Mouse (Mus musculus): ENCODE data around the gene Smo. TPM values are rescaled to one million over a fixed set of nuclear protein-coding genes. Genes with fewer than 3 reads are reported as not detected.

The Smo gene
- polyA plus RNA-seq, 1 experiment from 2014 or later, result 9.7 TPM

DNA sequence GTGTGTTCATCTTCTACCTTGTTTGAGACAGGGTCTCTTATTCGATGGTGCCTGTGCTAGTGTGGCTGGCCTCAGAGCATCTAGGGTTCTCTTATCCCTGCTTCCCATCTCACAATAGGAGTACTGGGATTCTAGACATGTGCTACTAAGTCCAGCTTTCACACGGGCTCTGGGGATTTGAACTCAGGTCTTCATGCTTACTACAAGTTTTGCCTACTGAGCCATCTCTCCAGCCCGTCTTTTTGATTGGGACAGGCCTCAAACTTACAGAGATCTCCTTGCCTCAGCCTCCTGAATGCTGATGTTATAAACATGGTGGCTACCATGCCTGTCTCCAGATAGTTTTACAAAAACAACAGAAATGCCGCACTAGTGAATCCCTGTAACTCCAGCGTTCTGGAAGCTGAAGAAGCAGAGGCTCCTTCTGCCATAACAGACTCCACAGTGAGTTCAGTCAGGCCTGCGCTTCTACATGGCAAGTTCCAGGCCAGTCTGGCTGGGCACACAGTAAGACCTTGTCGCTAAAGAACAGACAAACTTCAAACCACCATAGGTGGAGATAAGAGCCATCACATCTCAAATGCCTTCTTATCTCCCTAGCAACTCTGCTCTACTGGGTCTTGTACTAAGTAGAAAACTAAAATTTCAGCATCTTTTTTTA lies 36.1 kb upstream of the Smo start:
- ATAC-seq (no peak), DNase-seq (ENCODE audit: low spot score) (no peak)
- no peaks in the 10 kb centered on the region for H3K27me3 ChIP-seq (replicated peaks; ENCODE audit: control insufficient read depth, insufficient read depth, low read length)
- no peaks in the 10 kb centered on the region for H3K36me3 ChIP-seq (ENCODE audit: control insufficient read depth, insufficient read depth, low read length)
- no peaks in the 10 kb centered on the region for H3K9me3 ChIP-seq (replicated peaks; ENCODE audit: control insufficient read depth, low read length)
- no peak overlapping the region for H3K4me2 ChIP-seq (ENCODE audit: low read length)
- no peak overlapping the region for H3K27ac ChIP-seq (ENCODE audit: low read depth, low read length)
- H3K4me1 ChIP-seq (ENCODE audit: control insufficient read depth, insufficient read depth, low read length), result peaks cover 5% of the 10 kb centered on the region; the same call in 1 of the 2 replicates
- H3K4me3 ChIP-seq (ENCODE audit: low read depth, low read length), result no peak overlapping the region
- WGBS, result 93% methylated on average over 7 of the region's 7 CpGs
- no peak overlapping the region for H3K9ac ChIP-seq (ENCODE audit: low read length)

DNA sequence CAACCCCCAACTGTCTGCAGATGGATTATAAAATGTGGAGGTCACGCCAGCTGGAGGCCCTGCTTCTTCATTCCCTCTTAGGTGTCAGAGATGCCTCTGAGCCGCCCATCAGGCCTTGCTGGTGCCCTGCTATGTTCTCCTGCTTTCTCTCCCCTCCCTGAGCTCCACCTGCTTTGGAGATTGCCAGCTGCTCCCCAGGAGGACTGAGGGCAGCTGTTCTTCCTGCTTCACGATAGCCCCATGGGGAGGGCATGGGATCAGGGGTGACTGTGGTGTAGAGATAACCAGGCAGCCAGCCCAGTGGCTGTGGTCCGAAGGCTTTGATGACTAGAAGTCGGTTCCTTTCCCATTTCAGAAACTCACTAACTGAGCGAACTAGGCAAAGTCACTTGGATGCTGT lies 34.3 kb upstream of the Smo start:
- Histone ChIP-seq H3K9ac (ENCODE audit: low read length) (no peak overlapping the region), H3K4me2 (ENCODE audit: low read length) (no peak overlapping the region), H3K4me1 (ENCODE audit: control insufficient read depth, insufficient read depth, low read length) (no peaks in the 10 kb centered on the region), H3K36me3 (ENCODE audit: control insufficient read depth, insufficient read depth, low read length) (no peaks in the 10 kb centered on the region), H3K27me3 (replicated peaks; ENCODE audit: control insufficient read depth, insufficient read depth, low read length) (no peaks in the 10 kb centered on the region), H3K4me3 (ENCODE audit: low read depth, low read length) (no peak overlapping the region), H3K27ac (ENCODE audit: low read depth, low read length) (no peak overlapping the region), H3K9me3 (replicated peaks; ENCODE audit: control insufficient read depth, low read length) (no peaks in the 10 kb centered on the region)
- 83% methylated on average over 6 of the region's 6 CpGs for WGBS
- DNase-seq (ENCODE audit: low spot score) (no peak), ATAC-seq (no peak)

DNA sequence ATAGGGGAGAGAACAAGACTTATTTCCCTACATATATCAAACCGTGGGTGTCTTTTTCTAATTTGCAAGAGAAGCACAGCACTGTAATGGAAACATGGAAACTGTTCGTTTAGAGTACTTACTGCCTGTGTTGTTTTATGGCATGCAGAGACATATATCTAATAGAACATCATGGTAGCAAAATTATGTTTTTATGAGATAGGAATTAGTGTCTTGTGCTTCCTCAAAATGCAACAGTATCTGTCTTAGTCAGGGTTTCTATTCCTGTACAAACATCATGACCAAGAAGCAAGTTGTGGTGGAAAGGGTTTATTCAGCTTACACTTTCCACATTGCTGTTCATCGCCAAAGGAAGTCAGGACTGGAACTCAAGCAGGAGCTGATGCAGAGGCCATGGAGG lies 33.2 kb upstream of the Smo start:
- Histone ChIP-seq H3K4me3 (ENCODE audit: low read depth, low read length) (no peak overlapping the region), H3K4me2 (ENCODE audit: low read length) (no peak overlapping the region), H3K4me1 (ENCODE audit: control insufficient read depth, insufficient read depth, low read length) (no peaks in the 10 kb centered on the region), H3K36me3 (ENCODE audit: control insufficient read depth, insufficient read depth, low read length) (no peaks in the 10 kb centered on the region), H3K27ac (ENCODE audit: low read depth, low read length) (no peak overlapping the region), H3K9ac (ENCODE audit: low read length) (no peak overlapping the region), H3K27me3 (replicated peaks; ENCODE audit: control insufficient read depth, insufficient read depth, low read length) (no peaks in the 10 kb centered on the region), H3K9me3 (replicated peaks; ENCODE audit: control insufficient read depth, low read length) (no peaks in the 10 kb centered on the region)
- no peak for DNase-seq (ENCODE audit: low spot score)
- no peak for ATAC-seq
- 85% methylated on average over 3 of the region's 3 CpGs for WGBS

DNA sequence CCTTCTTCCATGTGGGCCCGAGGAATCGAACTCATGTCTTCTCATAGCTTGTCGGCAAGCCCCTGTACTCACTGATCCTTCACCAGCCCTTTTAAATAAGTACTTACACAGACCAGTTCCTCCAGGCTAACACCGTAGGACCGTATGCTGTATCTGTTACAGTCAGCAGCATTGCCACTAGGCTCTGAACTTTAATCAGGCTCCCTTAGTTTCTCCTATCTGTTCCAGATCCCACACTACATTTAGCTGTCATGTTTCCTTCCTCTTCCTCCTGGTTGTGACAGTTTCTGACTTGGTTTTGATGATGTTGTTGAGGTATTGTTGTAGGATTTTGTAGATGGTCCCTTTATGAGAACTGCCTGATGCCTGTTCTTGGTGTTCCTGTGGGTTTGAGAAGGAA lies 31.2 kb upstream of the Smo start:
- no peak overlapping the region for H3K4me2 ChIP-seq (ENCODE audit: low read length)
- no peaks in the 10 kb centered on the region for H3K36me3 ChIP-seq (ENCODE audit: control insufficient read depth, insufficient read depth, low read length)
- ATAC-seq (no peak), DNase-seq (ENCODE audit: low spot score) (no peak)
- no peaks in the 10 kb centered on the region; the same call in 1 of the 2 replicates for H3K4me1 ChIP-seq (ENCODE audit: control insufficient read depth, insufficient read depth, low read length)
- 91% methylated on average over 5 of the region's 5 CpGs for WGBS
- no peak overlapping the region for H3K9ac ChIP-seq (ENCODE audit: low read length)
- H3K27ac ChIP-seq (ENCODE audit: low read depth, low read length), result no peak overlapping the region
- no peaks in the 10 kb centered on the region for H3K9me3 ChIP-seq (replicated peaks; ENCODE audit: control insufficient read depth, low read length)
- H3K27me3 ChIP-seq (replicated peaks; ENCODE audit: control insufficient read depth, insufficient read depth, low read length), result no peaks in the 10 kb centered on the region
- no peak overlapping the region for H3K4me3 ChIP-seq (ENCODE audit: low read depth, low read length)

DNA sequence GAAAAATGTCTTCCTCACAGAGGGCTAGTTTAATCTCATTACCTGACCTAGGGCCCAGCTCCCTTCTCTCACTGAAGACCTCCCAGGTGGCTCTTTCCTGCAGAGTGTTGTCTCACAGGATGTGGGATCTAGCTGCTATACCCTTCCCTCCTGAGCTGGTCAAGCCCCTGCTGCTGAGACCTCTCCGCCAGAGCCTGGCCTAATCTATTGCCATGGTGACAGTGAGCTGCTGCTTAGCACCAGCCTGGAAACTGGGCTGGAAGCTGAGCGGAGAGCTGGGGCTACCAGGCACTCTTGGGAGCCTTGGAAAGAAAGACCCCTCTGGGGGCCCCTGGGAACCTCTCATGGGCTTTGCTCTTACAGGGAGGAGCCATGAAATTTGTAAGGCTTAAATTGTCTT lies 27.4 kb upstream of the Smo start:
- H3K9me3 ChIP-seq (replicated peaks; ENCODE audit: control insufficient read depth, low read length), result no peaks in the 10 kb centered on the region
- peak; percentile 74; the same call in 1 of the 2 replicates for ATAC-seq
- WGBS, result 9% methylated on average over 2 of the region's 2 CpGs
- no peaks in the 10 kb centered on the region for H3K36me3 ChIP-seq (ENCODE audit: control insufficient read depth, insufficient read depth, low read length)
- H3K27ac ChIP-seq (ENCODE audit: low read depth, low read length), result peak overlapping the region; percentile 2; the same call in 1 of the 2 replicates
- no peak overlapping the region for H3K4me2 ChIP-seq (ENCODE audit: low read length)
- no peaks in the 10 kb centered on the region; the same call in 1 of the 2 replicates for H3K4me1 ChIP-seq (ENCODE audit: control insufficient read depth, insufficient read depth, low read length)
- no peak overlapping the region for H3K4me3 ChIP-seq (ENCODE audit: low read depth, low read length)
- no peaks in the 10 kb centered on the region for H3K27me3 ChIP-seq (replicated peaks; ENCODE audit: control insufficient read depth, insufficient read depth, low read length)
- H3K9ac ChIP-seq (ENCODE audit: low read length), result no peak overlapping the region
- peak; percentile 53 for DNase-seq (ENCODE audit: low spot score)

DNA sequence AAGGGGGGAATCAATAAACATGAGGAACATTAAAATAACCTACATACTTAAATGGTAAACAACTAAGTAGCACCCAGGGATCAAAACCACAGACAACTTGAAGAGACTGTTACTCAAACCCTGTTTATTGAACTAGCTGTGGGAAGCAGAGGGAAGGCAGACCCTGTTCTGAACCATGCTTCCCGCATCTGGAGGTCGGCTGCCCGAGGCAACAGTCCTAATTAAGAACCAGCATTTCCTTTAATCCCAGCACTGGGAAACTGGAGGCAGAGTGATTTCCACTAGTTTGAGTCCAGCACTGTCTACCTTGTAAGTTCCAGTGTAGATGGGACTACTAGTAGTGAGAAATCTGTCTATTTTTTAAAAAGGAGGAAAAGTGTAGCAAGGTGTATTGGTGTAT lies 24.0 kb upstream of the Smo start:
- Histone ChIP-seq H3K9me3 (replicated peaks; ENCODE audit: control insufficient read depth, low read length) (no peaks in the 10 kb centered on the region), H3K36me3 (ENCODE audit: control insufficient read depth, insufficient read depth, low read length) (no peaks in the 10 kb centered on the region), H3K4me1 (ENCODE audit: control insufficient read depth, insufficient read depth, low read length) (no peaks in the 10 kb centered on the region; the same call in 1 of the 2 replicates), H3K9ac (ENCODE audit: low read length) (no peak overlapping the region), H3K27ac (ENCODE audit: low read depth, low read length) (no peak overlapping the region), H3K4me2 (ENCODE audit: low read length) (no peak overlapping the region), H3K4me3 (ENCODE audit: low read depth, low read length) (no peak overlapping the region), H3K27me3 (replicated peaks; ENCODE audit: control insufficient read depth, insufficient read depth, low read length) (no peaks in the 10 kb centered on the region)
- ATAC-seq, result no peak
- 56% methylated on average over 3 of the region's 3 CpGs for WGBS
- no peak for DNase-seq (ENCODE audit: low spot score)

DNA sequence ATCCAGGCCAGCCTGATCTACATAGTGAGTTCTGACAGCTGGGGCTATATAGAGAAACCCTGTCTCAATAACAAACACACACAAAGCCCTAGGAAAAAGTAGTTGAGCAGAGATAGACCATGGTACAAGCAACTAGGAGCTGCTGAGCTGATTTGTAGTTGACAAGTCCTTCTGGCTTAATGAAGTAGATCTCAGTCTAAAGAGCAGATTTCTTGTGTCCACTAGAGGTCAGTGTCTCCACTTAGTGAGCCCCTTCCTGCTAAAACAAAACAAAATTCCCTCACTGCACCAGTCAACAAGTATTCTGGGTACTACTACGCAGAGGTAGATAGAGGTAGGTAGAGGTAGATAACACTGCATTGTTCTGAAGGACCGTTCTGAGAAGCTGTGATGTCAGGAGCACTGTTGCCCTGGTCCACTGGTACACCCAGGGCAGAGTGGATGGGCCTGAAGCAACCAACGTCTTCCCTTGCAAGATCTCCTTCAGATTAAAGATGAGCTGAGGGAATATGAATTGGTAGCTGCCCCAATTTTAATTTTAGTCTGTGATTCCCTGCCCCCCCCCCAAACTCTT lies 23.2 kb upstream of the Smo start:
- Histone ChIP-seq H3K4me2 (ENCODE audit: low read length) (no peak overlapping the region), H3K27me3 (replicated peaks; ENCODE audit: control insufficient read depth, insufficient read depth, low read length) (no peaks in the 10 kb centered on the region), H3K36me3 (ENCODE audit: control insufficient read depth, insufficient read depth, low read length) (no peaks in the 10 kb centered on the region), H3K4me1 (ENCODE audit: control insufficient read depth, insufficient read depth, low read length) (no peaks in the 10 kb centered on the region; the same call in 1 of the 2 replicates), H3K9me3 (replicated peaks; ENCODE audit: control insufficient read depth, low read length) (no peaks in the 10 kb centered on the region), H3K27ac (ENCODE audit: low read depth, low read length) (no peak overlapping the region), H3K4me3 (ENCODE audit: low read depth, low read length) (no peak overlapping the region), H3K9ac (ENCODE audit: low read length) (no peak overlapping the region)
- DNase-seq (ENCODE audit: low spot score) (peak; percentile 87), ATAC-seq (peak; percentile 22)
- WGBS, result 47% methylated on average over 3 of the region's 3 CpGs

DNA sequence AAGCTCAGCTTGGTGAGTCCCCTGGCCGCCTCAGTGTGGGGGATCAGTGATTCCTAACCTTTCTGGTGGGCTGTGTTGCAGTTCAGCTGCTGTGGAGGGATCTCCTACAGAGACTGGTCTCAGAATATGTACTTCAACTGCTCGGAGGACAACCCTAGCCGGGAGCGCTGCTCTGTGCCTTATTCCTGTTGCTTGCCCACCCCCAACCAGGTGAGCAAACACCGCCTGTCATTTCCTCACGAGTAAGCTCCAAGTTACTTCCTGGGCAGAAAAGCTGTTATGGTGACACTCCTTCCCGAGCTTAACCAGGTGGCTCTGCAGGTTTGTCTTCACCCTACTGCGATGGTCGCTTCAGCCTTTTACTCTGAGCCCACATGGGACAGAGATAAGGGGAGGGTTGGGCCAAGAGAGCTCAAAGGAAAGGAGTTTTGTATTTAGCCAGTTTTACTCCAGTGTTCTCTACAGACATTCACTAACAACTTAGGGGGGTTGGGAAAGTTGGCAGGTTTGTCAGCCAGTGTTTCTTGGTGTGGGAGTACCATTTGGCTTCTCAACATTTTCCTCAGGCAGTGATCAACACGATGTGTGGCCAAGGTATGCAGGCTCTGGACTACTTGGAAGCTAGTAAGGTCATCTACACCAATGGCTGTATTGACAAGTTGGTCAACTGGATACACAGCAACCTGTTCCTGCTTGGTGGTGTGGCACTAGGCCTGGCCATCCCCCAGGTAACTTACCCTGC lies 18.5 kb upstream of the Smo start:
- WGBS, result 81% methylated on average over 10 of the region's 10 CpGs
- Histone ChIP-seq H3K4me1 (ENCODE audit: control insufficient read depth, insufficient read depth, low read length) (peaks cover 19% of the 10 kb centered on the region), H3K9me3 (replicated peaks; ENCODE audit: control insufficient read depth, low read length) (no peaks in the 10 kb centered on the region), H3K27me3 (replicated peaks; ENCODE audit: control insufficient read depth, insufficient read depth, low read length) (no peaks in the 10 kb centered on the region), H3K27ac (ENCODE audit: low read depth, low read length) (no peak overlapping the region), H3K36me3 (ENCODE audit: control insufficient read depth, insufficient read depth, low read length) (no peaks in the 10 kb centered on the region), H3K4me3 (ENCODE audit: low read depth, low read length) (no peak overlapping the region), H3K9ac (ENCODE audit: low read length) (no peak overlapping the region), H3K4me2 (ENCODE audit: low read length) (no peak overlapping the region)
- no peak for ATAC-seq
- DNase-seq (ENCODE audit: low spot score), result no peak

DNA sequence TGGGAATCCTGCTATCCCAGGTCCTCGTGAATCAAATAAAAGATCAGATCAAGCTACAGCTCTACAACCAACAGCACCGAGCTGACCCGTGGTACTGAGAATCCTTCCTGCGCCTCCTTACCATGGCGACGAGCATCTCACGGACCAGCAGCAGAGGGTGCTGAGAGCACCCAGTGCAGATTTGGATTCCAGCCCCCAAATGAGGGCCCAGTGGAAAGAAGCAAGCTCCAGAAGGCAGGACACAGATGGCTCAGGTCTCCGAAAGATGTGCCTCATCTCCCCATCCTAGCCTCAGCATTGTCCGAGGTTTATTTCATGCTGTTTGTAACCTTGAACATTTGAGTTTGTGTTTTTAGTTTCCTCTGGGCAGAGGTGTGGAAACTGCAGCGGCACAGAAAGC lies 17.8 kb upstream of the Smo start:
- Histone ChIP-seq H3K36me3 (ENCODE audit: control insufficient read depth, insufficient read depth, low read length) (no peaks in the 10 kb centered on the region), H3K9me3 (replicated peaks; ENCODE audit: control insufficient read depth, low read length) (no peaks in the 10 kb centered on the region), H3K27me3 (replicated peaks; ENCODE audit: control insufficient read depth, insufficient read depth, low read length) (no peaks in the 10 kb centered on the region), H3K4me2 (ENCODE audit: low read length) (peak overlapping the region; percentile 49), H3K4me1 (ENCODE audit: control insufficient read depth, insufficient read depth, low read length) (peaks cover 19% of the 10 kb centered on the region), H3K4me3 (ENCODE audit: low read depth, low read length) (0 out of 2 replicates have a peak overlapping the region, but pooled peaks have one; percentile 8), H3K9ac (ENCODE audit: low read length) (peak overlapping the region; percentile 37; the same call in 1 of the 2 replicates), H3K27ac (ENCODE audit: low read depth, low read length) (no peak overlapping the region)
- no peak for DNase-seq (ENCODE audit: low spot score)
- 53% methylated on average over 10 of the region's 10 CpGs for WGBS
- no peak; the same call in 1 of the 2 replicates for ATAC-seq
